Comparison of ENCODE assay signal across 15 mouse cellular contexts in the genomic region with DNA sequence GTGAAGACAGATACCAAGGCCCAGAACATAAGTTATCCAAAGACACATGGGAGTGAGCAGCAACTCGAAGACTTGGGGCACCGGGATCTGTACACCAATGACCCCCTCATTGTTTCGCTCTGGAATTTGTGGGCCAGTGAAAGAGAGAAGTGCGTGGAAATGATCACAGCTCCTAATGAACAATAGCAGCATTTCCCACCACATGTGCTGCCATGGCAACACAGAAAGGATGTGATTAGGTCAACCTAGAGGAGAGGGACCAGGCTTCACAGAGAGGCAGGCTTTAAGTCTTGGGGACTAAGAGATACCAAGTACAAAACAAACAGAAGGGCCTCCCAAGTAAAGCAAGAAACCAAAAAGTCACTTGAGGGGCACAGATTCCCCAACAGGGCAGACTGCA.
DNase-seq lines count a peak whose midpoint lies in the region; ATAC-seq and TF ChIP-seq lines count a peak whose summit lies in the region.
"Had no signal": no experiment of that assay in that cellular context is flagged by ENCODE, and none has a peak within 500 bp of the region (broad histone marks: within the 10 kb centered on the region; RNA-seq: fewer than 3 reads in every experiment).

No protein-coding gene starts in this region.

- H3K27ac ChIP-seq in forebrain, postnatal 0 days (ENCODE audit: low read depth, low read length) = no peak overlapping the region
- no peak overlapping the region for H3K27ac ChIP-seq in midbrain, embryonic 14.5 days (replicated peaks; ENCODE audit: low read depth, low read length)
- H3K27ac ChIP-seq: left cerebral cortex, adult 2 months; limb, embryonic 13.5 days had no signal

- no peak overlapping the region for H3K4me2 ChIP-seq in forebrain, postnatal 0 days (ENCODE audit: low read depth)
- H3K4me2 ChIP-seq in midbrain, embryonic 14.5 days (ENCODE audit: low read length) = no peak overlapping the region
- H3K4me2 ChIP-seq: limb, embryonic 13.5 days had no signal

- TF ChIP-seq POLR2A in brain, embryonic 14.5 days (IDR thresholded peaks at IDR 0.05; ENCODE audit: borderline replicate concordance, extremely low read depth, insufficient read depth, insufficient read length, poor library complexity, severe bottlenecking) = no peak

- no peak overlapping the region for H3K4me3 ChIP-seq in forebrain, postnatal 0 days (ENCODE audit: low read depth, low read length)
- no peak overlapping the region for H3K4me3 ChIP-seq in midbrain, embryonic 14.5 days (replicated peaks; ENCODE audit: low read depth, low read length)
- H3K4me3 ChIP-seq: left cerebral cortex, adult 2 months; limb, embryonic 13.5 days had no signal

- no peak overlapping the region for H3K9ac ChIP-seq in forebrain, postnatal 0 days
- no peak overlapping the region for H3K9ac ChIP-seq in midbrain, embryonic 14.5 days (replicated peaks; ENCODE audit: low read length)
- H3K9ac ChIP-seq: limb, embryonic 13.5 days had no signal

- H3K9me3 ChIP-seq in forebrain, postnatal 0 days (ENCODE audit: low read length) = no peaks in the 10 kb centered on the region
- H3K9me3 ChIP-seq in midbrain, embryonic 14.5 days (ENCODE audit: control insufficient read depth, low read length) = no peaks in the 10 kb centered on the region
- H3K9me3 ChIP-seq: limb, embryonic 13.5 days had no signal

- H3K4me1 ChIP-seq in forebrain, postnatal 0 days (ENCODE audit: insufficient read depth) = peaks cover 10% of the 10 kb centered on the region; the same call in 1 of the 2 replicates
- peaks cover 17% of the 10 kb centered on the region for H3K4me1 ChIP-seq in midbrain, embryonic 14.5 days (ENCODE audit: control insufficient read depth, insufficient read depth, low read length)

- peak; percentile 44 for DNase-seq in embryo, embryonic 10 days (ENCODE audit: low spot score)
- no peak for DNase-seq in embryo, embryonic 9.5 days (ENCODE audit: extremely low spot score)
- DNase-seq in brain, embryonic 14.5 days (ENCODE audit: low read depth) = peak; percentile 56
- no peak for DNase-seq in forebrain, postnatal 0 days
- peak; percentile 53 for DNase-seq in midbrain, embryonic 14.5 days
- DNase-seq in right cerebral cortex, postnatal 4 days = no peak
- no peak for DNase-seq in adrenal gland, adult 18-20 months (ENCODE audit: low spot score in 2 of 2)
- no peak for DNase-seq in spleen, postnatal 4 days (ENCODE audit: low spot score in 2 of 2)
- DNase-seq: adrenal gland, postnatal 36 days; cerebellum, postnatal 14 days; lung, postnatal 36 days; thymus, postnatal 36 days had no signal

- WGBS in forebrain, postnatal 0 days = 36% methylated on average over 4 of the region's 4 CpGs
- WGBS in midbrain, embryonic 14.5 days = 31% methylated on average over 4 of the region's 4 CpGs

- peak; percentile 32; the same call in 1 of the 2 replicates for ATAC-seq in forebrain, postnatal 0 days
- ATAC-seq in midbrain, embryonic 14.5 days (ENCODE audit: low FRiP score, low TSS enrichment) = no peak

- no peak for TF ChIP-seq CTCF in brain, embryonic 14.5 days (IDR thresholded peaks at IDR 0.05; ENCODE audit: borderline replicate concordance, extremely low read depth, insufficient read depth, insufficient read length)
- TF ChIP-seq CTCF in forebrain, postnatal 0 days (IDR thresholded peaks at IDR 0.05; ENCODE audit: low read depth) = no peak

- H3K27me3 ChIP-seq in forebrain, postnatal 0 days (ENCODE audit: insufficient read depth, low read length) = no peaks in the 10 kb centered on the region
- no peaks in the 10 kb centered on the region for H3K27me3 ChIP-seq in midbrain, embryonic 14.5 days (ENCODE audit: control insufficient read depth, insufficient read depth, low read length)
- H3K27me3 ChIP-seq: CH12.LX; limb, embryonic 13.5 days had no signal

- no peaks in the 10 kb centered on the region for H3K36me3 ChIP-seq in forebrain, postnatal 0 days (ENCODE audit: insufficient read depth)
- no peaks in the 10 kb centered on the region for H3K36me3 ChIP-seq in midbrain, embryonic 14.5 days (ENCODE audit: control insufficient read depth, insufficient read depth, low read length)
- H3K36me3 ChIP-seq: limb, embryonic 13.5 days had no signal

Comparison
In these comparisons a context has a peak if more than half of its experiments do, and no peak if none do; other contexts are left out.
1. DNase-seq: peak in embryo, embryonic 10 days (single experiment), brain, embryonic 14.5 days (single experiment) and midbrain, embryonic 14.5 days (single experiment); none in embryo, embryonic 9.5 days (single experiment), forebrain, postnatal 0 days (single experiment), right cerebral cortex, postnatal 4 days (single experiment), adrenal gland, adult 18-20 months (0 of 2) and spleen, postnatal 4 days (0 of 2).